Mouse (Mus musculus): ENCODE data around the gene Apol7a.
A peak's percentile ranks its signal among the peaks of the same experiment; 100 is the strongest.

Gene Apol7a

DNA sequence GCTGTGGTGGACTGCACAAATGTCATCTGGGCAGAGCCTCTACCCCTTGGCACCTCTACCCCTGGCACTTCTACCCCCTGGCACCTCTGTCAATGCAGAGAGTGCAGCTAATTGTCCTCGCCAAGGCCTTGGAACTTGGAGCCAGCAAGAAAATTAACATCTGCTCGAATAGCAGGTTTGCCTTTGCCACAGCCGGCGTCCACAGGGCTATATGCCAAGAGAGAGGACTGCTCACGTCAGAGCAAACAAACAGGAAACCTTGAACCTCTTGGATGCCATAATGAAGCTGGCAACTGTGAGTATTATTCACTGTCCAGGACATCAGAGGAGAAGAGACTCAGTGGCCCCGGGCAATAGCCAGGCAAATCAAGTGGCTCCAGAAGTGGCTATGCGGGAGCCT lies 22.0 kb downstream of the Apol7a start:
- DNase-seq (ENCODE audit: low read depth in 1 of 2, low spot score in 2 of 2) = no peak

DNA sequence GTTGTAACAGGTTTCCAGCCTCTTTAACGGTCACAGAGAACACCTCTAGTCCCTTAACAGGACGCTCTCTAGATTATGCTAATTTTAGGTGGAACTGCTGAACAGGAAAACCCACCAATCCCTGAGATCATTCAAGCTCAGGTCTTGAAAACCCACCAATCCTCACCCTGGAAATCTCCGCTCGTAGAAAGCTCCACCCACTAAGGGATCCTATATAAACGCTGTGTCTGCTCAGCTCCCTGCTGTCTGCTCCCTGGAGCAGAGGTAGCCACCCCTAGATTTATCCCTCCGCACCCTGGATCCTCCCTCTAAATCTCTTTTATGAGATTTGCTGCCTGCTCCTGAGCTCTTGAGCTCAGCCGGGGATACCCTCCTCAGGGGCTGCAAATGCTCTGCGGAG lies 28.3 kb downstream of the Apol7a start:
- no peak for DNase-seq (ENCODE audit: low read depth in 1 of 2, low spot score in 2 of 2)

DNA sequence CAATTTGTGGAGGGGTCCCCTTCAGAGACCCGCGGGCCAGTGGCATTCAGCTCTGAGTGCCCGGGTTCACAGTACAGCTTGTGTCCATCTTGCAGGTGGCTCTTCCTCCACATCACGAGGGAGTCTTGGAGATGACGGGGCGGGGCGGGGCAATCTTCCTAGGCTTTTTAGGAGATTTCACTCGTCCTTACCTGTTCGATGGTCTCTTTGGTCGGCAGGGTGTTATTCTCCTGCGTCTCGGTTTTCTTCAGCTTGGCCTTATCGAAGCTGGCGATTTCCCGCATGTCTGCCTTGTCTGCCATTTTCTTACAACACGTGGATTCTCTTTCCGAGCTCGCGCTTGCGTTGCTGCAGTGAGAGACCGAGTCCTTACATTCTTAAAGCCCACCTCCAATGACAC lies 28.9 kb downstream of the Apol7a start:
- DNase-seq (ENCODE audit: low read depth in 1 of 2, low spot score in 2 of 2) = no peak

DNA sequence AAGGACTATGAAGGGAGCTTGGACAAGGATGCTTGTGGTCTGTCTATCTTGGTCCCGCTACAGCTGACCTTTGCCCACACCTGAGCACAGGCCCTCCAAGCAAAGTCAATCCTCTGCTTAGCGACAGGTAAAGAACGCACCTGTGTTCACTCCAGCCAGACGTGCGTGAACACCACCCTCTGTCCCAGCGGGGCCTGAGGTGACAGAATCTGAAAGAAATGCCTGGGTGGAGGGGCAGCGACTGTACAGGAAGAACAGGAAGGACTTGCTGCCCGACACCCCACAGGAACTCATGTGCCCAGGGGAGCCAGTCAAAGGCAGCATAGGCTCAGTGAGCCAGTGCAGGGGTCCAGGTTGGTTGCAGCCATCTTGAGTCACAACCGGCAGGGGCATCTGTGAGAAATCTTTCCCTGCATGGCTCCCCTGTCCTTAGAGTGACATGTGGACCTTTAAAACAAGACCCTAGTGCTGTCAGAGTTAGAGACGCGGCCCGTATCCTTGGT lies 30.0 kb downstream of the Apol7a start:
- no peak for DNase-seq (ENCODE audit: low read depth in 1 of 2, low spot score in 2 of 2)

DNA sequence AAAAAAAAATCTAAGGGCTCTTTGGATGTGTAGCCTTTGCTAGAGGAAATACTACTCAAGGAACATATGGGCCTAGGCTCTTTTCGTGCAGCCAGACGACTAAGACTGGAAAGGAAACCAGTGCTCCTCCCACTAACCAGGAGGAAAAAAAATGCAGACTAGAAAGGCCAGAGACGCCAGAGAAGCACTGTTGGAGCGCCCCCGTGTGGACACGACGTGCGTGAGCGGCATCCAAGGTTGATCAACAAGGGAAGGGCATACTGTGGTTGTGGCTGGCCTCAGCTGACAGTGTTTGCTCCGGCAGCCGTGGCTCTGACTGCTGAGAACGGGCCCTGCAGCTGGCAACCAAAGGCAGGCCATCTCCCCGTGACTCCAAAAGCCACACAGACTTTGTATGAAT lies 30.8 kb downstream of the Apol7a start:
- peak; percentile 71 to 83 for DNase-seq (ENCODE audit: low read depth in 1 of 2, low spot score in 2 of 2)

DNA sequence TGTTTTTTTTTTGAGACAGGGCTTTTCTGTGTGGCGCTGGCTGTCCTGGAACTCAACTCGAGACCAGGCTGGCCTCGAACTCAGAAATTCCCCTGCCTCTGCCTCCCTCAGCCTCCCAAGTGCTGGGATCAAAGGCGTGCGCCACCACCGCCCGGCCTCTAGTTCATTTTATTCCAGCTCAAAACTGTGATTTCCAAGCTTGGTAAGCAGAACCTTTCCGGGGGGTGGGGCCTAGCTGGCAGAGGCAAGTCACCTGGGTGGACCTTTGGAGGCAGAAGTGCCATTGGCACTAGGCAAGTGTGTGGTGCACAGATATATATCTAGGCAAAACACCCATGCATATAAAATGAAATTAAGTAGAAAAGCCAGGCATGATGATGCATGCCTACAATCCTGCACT lies 31.4 kb downstream of the Apol7a start:
- no peak for DNase-seq (ENCODE audit: low read depth in 1 of 2, low spot score in 2 of 2)

DNA sequence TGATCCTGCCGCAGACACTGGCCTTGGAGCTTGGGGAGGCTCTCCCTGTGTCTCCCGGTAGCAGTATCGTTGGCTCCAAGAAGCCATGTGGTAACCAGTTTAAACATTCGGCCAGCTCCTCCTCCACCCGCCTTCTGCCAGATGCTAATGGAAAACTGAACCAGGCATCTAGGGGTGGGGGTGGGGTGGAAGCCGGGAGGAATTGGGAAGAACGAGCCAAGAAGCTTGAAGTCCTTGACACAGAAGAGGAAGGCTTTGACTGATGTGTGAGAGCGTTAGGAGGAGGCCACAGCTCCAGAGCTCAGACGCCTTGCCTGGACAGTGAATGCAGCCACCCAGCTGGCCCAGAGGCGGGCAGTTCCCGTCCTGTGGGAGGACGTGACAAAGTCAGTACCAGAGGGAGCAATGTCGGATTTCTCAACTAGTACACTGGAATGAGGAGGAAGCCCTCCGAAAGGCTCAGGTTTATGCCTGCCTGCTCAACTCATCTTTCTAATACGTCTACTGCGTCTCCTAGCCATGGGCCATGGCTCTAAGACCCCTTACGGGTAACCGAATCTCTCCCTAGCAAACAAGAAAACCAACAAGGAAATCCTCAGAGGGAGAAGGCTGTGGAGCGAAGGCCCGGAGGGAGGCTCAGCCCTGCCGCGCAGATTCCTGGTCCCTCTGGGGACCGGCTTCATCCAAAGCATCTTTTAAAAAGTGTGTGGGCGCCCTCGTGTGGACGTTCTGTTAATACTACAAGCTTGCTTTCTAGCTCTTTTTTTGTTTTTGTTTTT lies 32.0 kb downstream of the Apol7a start:
- DNase-seq (ENCODE audit: low read depth in 1 of 2, low spot score in 2 of 2) = peak in 1 of 2 experiments; percentile 12

DNA sequence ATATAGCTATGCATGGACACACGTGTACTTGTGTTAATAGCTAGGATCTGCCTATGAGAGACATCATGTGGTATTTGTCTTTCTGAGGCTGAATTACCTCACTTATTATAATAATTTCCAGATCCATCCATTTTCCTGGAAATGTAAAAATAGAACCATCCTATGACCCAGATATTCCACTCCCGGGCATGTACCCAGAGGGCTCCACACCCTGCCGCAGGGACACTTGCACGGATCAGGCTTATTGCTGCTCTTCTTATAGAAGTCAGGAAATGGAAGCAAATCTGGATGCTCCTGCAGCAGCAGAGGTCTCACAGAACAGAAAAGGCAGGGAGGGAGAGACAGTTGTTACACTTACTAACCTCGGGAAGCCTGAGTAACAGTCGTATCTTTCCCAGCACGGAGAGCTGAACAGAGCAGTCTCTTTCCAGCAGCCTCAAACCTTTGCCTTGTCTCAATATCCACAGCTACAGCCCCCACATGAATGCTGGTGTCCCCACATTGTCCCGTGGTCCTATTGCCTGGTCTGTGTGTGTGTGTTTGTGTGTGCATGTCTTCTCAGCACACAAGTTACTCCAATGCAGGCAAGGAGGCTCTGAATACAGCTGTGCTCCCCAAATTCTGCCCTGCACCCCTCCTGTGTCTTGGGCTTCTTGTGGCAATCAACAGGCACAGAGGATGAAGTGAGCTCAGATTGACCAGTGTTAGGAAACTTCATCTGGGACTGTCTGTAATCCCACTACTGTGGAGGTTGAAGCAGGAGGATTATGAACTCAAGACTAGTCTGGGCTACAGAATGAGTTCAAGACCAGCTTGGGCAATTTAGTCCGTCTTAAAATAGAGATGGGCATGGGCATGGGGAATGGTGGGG lies 33.0 kb downstream of the Apol7a start:
- DNase-seq (ENCODE audit: low read depth in 1 of 2, low spot score in 2 of 2) = no peak

DNA sequence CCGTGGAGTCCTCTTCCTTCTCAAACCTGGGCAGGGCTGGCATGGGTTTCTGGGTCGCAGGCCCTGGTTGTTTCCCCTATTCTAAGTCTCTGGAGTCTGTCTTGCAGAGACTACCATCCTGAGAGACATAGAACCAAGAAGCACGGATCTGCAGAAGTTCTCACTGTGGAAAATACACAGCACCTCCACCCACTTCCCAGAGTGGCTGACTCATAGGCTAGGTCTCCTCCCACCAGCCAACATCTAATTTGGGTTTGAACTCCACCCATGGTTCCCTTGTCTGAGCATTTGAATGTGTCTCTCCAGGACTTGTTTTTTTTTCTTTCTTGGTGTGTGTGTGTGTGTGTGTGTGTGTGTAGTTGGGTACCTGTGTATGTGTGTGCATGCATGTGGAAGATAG lies 34.9 kb downstream of the Apol7a start:
- no peak for DNase-seq (ENCODE audit: low read depth in 1 of 2, low spot score in 2 of 2)

DNA sequence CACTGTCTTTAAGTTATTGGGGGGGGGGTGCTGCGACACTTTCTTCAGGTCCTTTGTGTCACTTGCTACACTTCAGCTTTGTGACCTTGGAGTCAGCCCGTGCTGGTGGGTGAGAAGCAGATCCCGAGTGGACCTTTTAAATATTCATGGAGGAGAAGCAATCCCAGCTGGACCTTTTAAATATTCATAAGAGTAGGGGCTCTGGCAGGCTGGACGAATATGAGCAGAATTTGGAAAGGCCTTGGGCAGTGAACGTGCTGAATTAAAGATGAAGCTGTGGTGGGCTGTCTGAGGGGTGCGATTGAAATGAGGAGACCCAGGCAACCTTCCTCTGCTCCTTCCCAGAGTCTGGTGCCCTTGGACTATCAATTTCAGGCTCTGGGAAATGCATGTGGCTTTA lies 35.3 kb downstream of the Apol7a start:
- DNase-seq (ENCODE audit: low read depth in 1 of 2, low spot score in 2 of 2) = no peak

DNA sequence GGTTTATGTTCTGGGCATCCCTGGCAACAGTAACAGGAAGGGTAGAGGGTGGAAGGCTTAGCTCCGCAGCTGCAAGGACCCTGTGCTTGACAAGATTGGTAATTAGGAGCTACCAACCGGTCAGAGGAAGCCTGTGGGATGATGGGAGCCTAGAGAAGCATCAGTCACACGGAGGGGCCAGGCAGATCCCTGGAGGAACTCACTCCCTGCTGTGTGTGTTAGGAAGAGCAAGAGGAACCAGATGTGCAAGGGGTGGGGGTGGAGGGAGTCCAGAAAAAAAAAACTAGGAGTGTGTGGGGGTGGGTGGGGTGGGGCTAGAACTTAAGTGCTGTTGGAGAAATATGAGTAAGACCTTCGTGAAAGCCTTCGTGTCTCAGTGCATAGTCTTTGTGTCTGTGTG lies 36.0 kb downstream of the Apol7a start:
- no peak for DNase-seq (ENCODE audit: low read depth in 1 of 2, low spot score in 2 of 2)

DNA sequence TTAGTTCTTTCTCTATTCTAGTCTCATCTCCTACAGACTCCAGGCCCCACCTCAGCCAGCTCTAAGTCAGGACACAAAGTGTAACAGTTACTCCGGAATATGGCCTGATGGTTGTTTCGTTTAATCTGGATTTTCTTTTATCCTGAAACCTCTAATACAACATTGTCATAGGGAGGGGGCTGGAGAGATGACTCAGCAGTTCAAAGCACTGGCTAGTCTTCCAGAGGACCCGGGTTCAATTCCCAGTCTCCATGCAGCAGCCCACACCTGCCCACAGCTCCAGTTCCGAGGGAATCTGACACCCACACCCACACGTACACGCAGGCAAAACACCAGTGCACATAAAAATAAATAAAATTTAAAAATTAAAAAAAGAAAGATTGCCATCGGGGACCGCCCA lies 39.0 kb downstream of the Apol7a start:
- no peak for DNase-seq (ENCODE audit: low read depth in 1 of 2, low spot score in 2 of 2)

DNA sequence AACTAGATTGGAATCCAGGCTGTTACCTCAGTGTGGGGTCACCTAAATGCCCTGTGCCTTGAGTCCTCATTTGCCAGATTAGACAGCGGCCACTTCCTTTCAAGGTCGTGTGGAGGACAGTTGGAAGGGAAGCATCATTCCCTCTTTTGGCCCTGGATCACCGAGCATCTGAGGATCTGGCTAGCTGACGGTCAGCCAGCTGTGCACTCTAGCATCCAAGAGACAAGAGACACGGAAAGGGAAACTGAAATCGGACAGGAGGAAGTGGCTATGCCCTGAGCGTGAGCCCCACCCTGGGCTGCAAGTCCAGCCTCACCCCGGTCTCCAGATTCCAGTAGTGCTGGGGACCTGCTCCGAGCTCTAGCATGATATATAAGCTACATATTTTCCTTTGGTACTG lies 39.4 kb downstream of the Apol7a start:
- peak in 1 of 2 experiments; percentile 10 for DNase-seq (ENCODE audit: low read depth in 1 of 2, low spot score in 2 of 2)

DNA sequence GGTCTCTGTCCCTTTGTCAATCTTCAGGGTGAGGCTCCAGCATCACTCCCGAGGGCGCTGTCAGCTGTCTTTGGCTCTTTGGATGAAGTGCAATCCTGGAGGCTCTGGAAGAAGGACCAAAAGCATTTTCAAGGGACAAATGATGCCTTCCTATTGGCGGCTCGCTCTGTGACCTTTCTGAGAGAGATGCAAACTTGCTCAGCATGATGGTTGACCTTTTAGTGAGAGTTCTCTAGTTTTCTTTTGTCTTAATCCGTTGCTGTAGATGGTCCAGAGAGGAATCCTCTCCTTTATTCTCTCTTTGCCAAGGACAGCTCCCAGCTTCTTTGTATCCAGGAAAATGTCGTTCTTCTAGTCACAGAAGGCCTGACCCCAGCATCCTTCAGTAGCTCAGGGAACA lies 39.8 kb downstream of the Apol7a start:
- no peak for DNase-seq (ENCODE audit: low read depth in 1 of 2, low spot score in 2 of 2)

DNA sequence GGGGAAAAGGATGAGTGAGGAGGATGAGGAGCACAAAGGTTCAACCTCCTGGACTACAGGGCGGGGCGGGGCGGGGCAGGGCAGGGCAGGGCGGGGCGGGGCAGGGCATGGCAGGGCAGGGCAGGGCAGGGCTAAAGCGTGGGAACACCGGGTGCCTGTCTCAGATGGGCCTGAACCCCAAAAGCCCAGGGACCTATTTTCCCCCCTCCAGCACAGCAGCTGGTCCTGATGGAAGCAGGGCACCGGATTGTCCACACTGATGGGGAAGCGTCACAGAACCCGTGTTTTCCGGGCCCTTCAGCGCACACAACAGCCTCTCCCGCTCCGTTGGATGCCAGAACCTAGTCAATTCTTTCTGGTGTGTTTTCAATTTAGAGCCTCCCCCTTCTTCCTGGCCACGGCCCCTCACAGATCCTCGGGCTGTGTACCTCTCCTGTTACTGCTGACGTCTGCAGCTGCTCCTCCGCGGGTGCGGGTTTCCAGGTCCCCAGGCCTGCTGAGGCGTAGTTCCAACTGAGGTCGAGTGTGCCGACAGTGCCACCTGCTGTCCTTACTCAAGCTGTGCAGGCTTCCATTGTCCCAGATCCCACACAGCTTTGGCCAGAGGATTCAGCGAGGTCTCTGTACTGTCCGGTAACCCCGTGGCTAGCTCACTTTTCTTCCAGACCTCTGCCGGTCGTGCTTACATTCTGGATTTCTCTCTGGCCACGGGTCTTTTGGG lies 40.4 kb downstream of the Apol7a start:
- DNase-seq (ENCODE audit: low read depth in 1 of 2, low spot score in 2 of 2) = peak in 1 of 2 experiments; percentile 51

DNA sequence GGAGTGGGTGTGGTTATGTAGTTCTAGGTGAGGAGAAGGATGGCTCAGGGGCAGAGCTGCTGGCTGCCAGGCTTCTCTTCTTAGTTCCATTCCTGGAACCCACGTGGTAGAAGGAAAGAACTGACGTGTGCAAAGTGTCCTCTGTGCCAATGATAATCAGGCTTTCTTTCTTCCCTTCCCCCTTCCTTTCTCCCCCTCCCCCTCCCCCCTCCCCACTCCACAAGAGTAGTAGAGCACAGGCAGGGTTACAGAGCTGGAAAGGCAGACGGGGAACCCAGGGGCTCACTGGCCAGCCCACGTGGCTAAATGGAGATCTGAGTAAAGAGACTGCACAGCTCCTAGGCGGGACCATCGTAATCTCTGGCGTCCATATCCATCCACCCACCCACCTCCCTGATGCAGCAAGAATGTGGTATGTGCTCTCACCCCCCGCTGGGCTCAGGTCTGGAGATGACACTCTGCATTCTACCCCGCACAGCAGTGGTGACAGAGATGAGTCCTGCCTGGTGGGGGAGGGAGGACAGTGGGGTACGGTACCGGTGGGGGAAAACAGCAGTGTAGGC lies 42.6 kb downstream of the Apol7a start:
- DNase-seq (ENCODE audit: low read depth in 1 of 2, low spot score in 2 of 2) = no peak

DNA sequence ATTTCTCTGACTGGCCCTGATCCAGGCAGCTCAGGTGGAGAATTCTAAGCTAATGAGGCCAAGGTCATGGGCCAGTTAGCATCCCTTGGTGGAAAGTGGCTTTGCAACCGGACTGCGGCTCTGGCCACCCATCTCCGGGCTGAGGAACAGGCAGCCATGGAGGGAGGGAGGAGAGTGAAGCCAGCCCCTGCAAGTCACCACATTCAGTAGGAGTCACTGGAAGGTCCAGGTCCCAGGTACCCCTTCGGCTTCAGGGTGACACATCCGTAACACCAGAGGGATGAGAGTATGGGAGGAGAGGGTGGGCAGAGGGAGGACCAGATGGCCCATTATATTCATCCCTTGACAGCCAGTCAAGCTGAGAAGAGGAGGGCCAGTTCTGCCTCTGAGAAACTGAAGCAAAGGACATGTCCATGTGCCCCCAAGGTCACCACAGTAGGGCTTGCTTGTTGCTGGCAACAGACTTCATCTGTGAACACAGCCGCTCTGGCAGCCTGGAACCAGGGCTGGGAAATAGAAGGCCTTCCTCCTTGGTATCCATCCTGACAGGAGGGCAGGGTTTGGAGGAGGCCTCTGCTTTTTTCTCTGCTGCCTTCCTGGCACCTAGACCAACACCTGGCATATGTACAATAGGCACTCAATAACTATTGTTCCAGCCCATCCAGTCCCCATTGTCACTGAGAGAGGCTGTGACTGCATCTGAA lies 43.9 kb downstream of the Apol7a start:
- no peak for DNase-seq (ENCODE audit: low read depth in 1 of 2, low spot score in 2 of 2)

DNA sequence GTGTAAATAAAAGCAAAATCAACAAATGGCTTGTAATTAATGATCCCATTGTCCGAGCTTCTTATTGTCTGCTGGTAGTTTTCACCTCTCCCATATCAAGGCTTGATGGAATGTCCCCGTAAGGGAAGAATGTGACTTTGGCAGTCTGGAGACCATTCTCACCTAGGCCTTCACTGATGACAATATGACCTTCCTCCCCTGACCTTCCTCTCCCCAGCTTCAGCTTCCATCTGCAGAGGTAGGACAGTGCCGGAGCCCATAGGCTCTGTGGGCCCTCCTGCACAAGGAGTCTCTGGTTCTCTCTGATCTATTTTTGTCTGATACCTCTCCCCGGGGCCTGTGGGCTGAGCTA lies 44.4 kb downstream of the Apol7a start:
- no peak for DNase-seq (ENCODE audit: low read depth in 1 of 2, low spot score in 2 of 2)

DNA sequence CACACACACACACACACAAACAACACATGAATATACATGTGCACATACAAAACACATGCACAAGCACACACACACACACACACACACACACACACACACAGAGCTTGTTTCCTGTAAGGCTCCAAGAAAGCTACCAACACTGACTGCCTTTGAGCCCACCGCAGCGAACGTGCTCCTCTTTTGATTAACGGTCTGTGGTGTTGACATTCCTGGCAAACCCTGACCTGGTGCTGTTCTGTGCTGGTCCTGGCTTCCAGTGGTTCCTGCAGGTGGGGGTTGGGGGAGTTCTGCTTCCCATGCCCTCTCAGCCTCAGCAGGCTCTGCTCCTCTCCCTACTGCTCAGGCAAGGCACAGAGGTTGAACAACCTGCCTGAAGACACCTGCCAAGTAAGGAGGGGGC lies 45.1 kb downstream of the Apol7a start:
- no peak for DNase-seq (ENCODE audit: low read depth in 1 of 2, low spot score in 2 of 2)

DNA sequence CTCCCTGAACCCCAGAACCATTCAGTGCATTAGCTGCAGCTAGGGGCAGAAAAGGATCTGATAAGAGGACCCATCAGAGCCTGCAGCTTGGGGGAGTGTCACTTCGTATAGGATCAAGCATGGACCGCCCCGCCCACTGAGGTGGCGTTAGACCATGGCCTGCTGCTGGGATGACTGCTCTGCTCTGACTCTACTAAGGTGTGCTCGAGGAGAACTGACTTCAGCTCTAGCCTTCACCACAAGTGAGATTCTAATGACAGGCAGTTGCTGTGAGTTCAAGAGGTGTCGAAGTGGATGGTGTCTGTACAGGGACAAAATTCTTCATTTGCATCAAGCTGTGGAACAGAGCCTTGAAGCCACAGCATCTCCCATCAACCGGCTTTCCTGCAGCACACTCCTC lies 46.0 kb downstream of the Apol7a start:
- no peak for DNase-seq (ENCODE audit: low read depth in 1 of 2, low spot score in 2 of 2)

DNA sequence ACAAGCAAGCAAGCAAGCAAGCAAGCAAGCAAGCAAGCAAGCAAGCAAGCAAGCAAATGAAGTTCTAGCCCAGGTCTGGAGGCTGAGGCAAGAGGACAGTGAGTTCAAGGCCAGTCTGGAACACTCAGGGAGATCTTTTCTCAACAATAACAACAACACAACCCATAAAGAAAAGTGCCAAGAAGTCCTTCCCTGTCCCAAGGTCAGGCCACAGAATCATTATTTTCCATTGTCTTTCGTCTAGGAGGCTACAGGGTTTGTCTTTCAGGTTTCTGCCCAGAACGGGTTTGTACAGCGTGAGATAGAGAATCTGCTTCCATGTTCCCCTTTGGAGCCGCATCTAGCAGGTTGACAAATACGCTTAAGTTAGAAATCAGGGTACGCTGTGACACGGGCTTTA lies 48.8 kb downstream of the Apol7a start:
- no peak for DNase-seq (ENCODE audit: low read depth in 1 of 2, low spot score in 2 of 2)

Data from monocyte, adult 2 months (primary cell).